Mouse (Mus musculus): ENCODE results near the gene Ogfod2. TPM values are rescaled to one million over a fixed set of nuclear protein-coding genes. Genes with fewer than 3 reads are reported as not detected.

The Ogfod2 gene
- total RNA-seq (2014; rRNA removed; ENCODE audit: low replicate concordance) (37.6 and 55.1 TPM in 2 replicates), polyA plus RNA-seq (2015; fragmentation: Nextera tagmentation; extraction: Ambion mirVana) (19.0 and 19.3 TPM in 2 replicates)

- peak within 1 kb of the TSS; percentile 88 for H3K27ac ChIP-seq (ENCODE audit: low read depth)
- ATAC-seq (ENCODE audit: insufficient read depth, low read depth): peak; percentile 96
- H3K9ac ChIP-seq (replicated peaks; ENCODE audit: low read depth, low read length): peak within 1 kb of the TSS; percentile 66
- WGBS: 2% methylated on average over 66 of the region's 66 CpGs
- 0 out of 2 replicates have a peak, but pooled peaks cover 9% of the 10 kb centered on the region for H3K36me3 ChIP-seq (replicated peaks; ENCODE audit: control insufficient read depth, insufficient read depth, low read length)
- peak within 1 kb of the TSS; percentile 89 for H3K4me3 ChIP-seq (ENCODE audit: low read depth, low read length)
- peaks cover 20% of the 10 kb centered on the region for H3K4me1 ChIP-seq (ENCODE audit: control insufficient read depth, insufficient read depth)
- peak within 1 kb of the TSS; percentile 93 for H3K4me2 ChIP-seq (ENCODE audit: low read depth, low read length)
- H3K27me3 ChIP-seq (ENCODE audit: control insufficient read depth, insufficient read depth, low read length): no peaks in the 10 kb centered on the region
- peak; percentile 43 for TF ChIP-seq CTCF (IDR thresholded peaks at IDR 0.05; ENCODE audit: low read depth)
- TF ChIP-seq EP300 (IDR thresholded peaks at IDR 0.05; ENCODE audit: low read depth): peak; percentile 61; the same call in 1 of the 2 replicates
- no peaks in the 10 kb centered on the region for H3K9me3 ChIP-seq (replicated peaks; ENCODE audit: control insufficient read depth, low read length)
- DNase-seq (ENCODE audit: low spot score): peak; percentile 99
Measured at GRCm38 (mm10) chr5:124111742-124112497, at the start of gene Ogfod2. Gene Ogfod2, plus strand, starts transcription at chr5:124112297.

DNA sequence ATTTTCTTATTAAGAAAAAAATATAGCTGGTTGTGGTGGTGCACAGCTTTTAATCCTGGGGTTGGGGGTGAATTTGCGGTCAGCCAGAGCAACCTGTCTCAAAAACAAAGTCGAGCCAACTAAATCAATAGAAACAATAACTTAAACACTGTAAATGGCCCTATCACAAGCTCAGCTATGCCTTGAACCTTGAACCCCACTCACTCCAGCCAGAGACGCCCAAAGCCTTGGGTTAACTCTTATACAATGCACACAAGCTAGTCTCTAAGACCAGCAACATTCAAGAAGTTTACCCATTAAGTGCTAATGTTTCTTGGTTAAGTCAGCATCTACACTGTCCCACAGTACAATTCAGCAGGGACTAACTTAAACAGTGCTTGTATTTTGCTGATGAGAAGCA lies 42.4 kb upstream of the Ogfod2 start:
- DNase-seq (ENCODE audit: low spot score) (no peak), ATAC-seq (ENCODE audit: insufficient read depth, low read depth) (no peak)
- 89% methylated on average over 3 of the region's 3 CpGs for WGBS
- H3K27ac ChIP-seq (ENCODE audit: low read depth): no peak overlapping the region
- no peak for TF ChIP-seq EP300 (IDR thresholded peaks at IDR 0.05; ENCODE audit: low read depth)
- no peak for TF ChIP-seq CTCF (IDR thresholded peaks at IDR 0.05; ENCODE audit: low read depth)
- no peak overlapping the region for H3K4me2 ChIP-seq (ENCODE audit: low read depth, low read length)
- H3K9me3 ChIP-seq (replicated peaks; ENCODE audit: control insufficient read depth, low read length): no peaks in the 10 kb centered on the region
- H3K36me3 ChIP-seq (replicated peaks; ENCODE audit: control insufficient read depth, insufficient read depth, low read length): no peaks in the 10 kb centered on the region
- no peak overlapping the region for H3K4me3 ChIP-seq (ENCODE audit: low read depth, low read length)
- H3K9ac ChIP-seq (replicated peaks; ENCODE audit: low read depth, low read length): no peak overlapping the region
- no peaks in the 10 kb centered on the region for H3K27me3 ChIP-seq (ENCODE audit: control insufficient read depth, insufficient read depth, low read length)
- peaks cover 6% of the 10 kb centered on the region for H3K4me1 ChIP-seq (ENCODE audit: control insufficient read depth, insufficient read depth)

- H3K27ac ChIP-seq (ENCODE audit: low read depth): peak overlapping the region; percentile 46; the same call in 1 of the 2 replicates
- WGBS: 49% methylated on average over 9 of the region's 9 CpGs
- peaks cover 6% of the 10 kb centered on the region for H3K4me1 ChIP-seq (ENCODE audit: control insufficient read depth, insufficient read depth)
- no peak for TF ChIP-seq EP300 (IDR thresholded peaks at IDR 0.05; ENCODE audit: low read depth)
- H3K9me3 ChIP-seq (replicated peaks; ENCODE audit: control insufficient read depth, low read length): no peaks in the 10 kb centered on the region
- no peak overlapping the region for H3K4me2 ChIP-seq (ENCODE audit: low read depth, low read length)
- H3K9ac ChIP-seq (replicated peaks; ENCODE audit: low read depth, low read length): no peak overlapping the region
- no peaks in the 10 kb centered on the region for H3K36me3 ChIP-seq (replicated peaks; ENCODE audit: control insufficient read depth, insufficient read depth, low read length)
- H3K27me3 ChIP-seq (ENCODE audit: control insufficient read depth, insufficient read depth, low read length): no peaks in the 10 kb centered on the region
- no peak for DNase-seq (ENCODE audit: low spot score)
- no peak overlapping the region for H3K4me3 ChIP-seq (ENCODE audit: low read depth, low read length)
- no peak for ATAC-seq (ENCODE audit: insufficient read depth, low read depth)
Measured at GRCm38 (mm10) chr5:124073682-124074081, 38.4 kb upstream of the Ogfod2 start.

DNA sequence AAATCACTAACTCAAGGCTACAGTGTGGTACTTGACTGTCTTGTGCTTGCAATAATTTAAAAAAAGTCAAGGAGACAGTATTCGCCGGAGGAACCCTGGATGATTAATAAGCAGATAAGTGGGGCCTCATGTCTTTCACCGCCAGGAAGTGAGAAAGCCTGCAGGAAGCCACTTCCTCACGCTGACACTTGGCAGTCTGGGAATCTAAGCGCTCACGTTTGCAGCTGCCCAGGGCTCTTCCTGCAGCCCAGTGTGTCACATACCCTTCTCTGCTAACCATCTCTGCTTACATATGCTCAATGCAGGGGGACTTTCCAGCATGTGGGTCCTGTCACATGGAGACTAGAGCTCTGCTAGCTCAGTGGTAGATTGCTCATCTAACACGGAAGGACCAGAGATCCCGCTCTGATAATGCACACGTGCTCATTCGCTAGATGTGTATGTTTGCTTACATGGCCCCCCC lies 37.2 kb upstream of the Ogfod2 start:
- H3K4me2 ChIP-seq (ENCODE audit: low read depth, low read length): no peak overlapping the region
- no peaks in the 10 kb centered on the region for H3K9me3 ChIP-seq (replicated peaks; ENCODE audit: control insufficient read depth, low read length)
- no peaks in the 10 kb centered on the region for H3K36me3 ChIP-seq (replicated peaks; ENCODE audit: control insufficient read depth, insufficient read depth, low read length)
- 48% methylated on average over 10 of the region's 10 CpGs for WGBS
- ATAC-seq (ENCODE audit: insufficient read depth, low read depth) (no peak), DNase-seq (ENCODE audit: low spot score) (no peak)
- no peaks in the 10 kb centered on the region for H3K27me3 ChIP-seq (ENCODE audit: control insufficient read depth, insufficient read depth, low read length)
- peaks cover 14% of the 10 kb centered on the region for H3K4me1 ChIP-seq (ENCODE audit: control insufficient read depth, insufficient read depth)
- H3K27ac ChIP-seq (ENCODE audit: low read depth): no peak overlapping the region; the same call in 1 of the 2 replicates
- TF ChIP-seq EP300 (IDR thresholded peaks at IDR 0.05; ENCODE audit: low read depth) (no peak), CTCF (IDR thresholded peaks at IDR 0.05; ENCODE audit: low read depth) (no peak)
- no peak overlapping the region for H3K4me3 ChIP-seq (ENCODE audit: low read depth, low read length)
- H3K9ac ChIP-seq (replicated peaks; ENCODE audit: low read depth, low read length): no peak overlapping the region

- H3K4me2 ChIP-seq (ENCODE audit: low read depth, low read length): no peak overlapping the region
- no peak overlapping the region for H3K9ac ChIP-seq (replicated peaks; ENCODE audit: low read depth, low read length)
- TF ChIP-seq CTCF (IDR thresholded peaks at IDR 0.05; ENCODE audit: low read depth): no peak
- TF ChIP-seq EP300 (IDR thresholded peaks at IDR 0.05; ENCODE audit: low read depth): no peak
- H3K4me1 ChIP-seq (ENCODE audit: control insufficient read depth, insufficient read depth): peaks cover 14% of the 10 kb centered on the region
- no peak overlapping the region for H3K27ac ChIP-seq (ENCODE audit: low read depth)
- H3K9me3 ChIP-seq (replicated peaks; ENCODE audit: control insufficient read depth, low read length): no peaks in the 10 kb centered on the region
- H3K36me3 ChIP-seq (replicated peaks; ENCODE audit: control insufficient read depth, insufficient read depth, low read length): no peaks in the 10 kb centered on the region
- no peak for ATAC-seq (ENCODE audit: insufficient read depth, low read depth)
- DNase-seq (ENCODE audit: low spot score): no peak
- WGBS: 63% methylated on average over 9 of the region's 9 CpGs
- H3K27me3 ChIP-seq (ENCODE audit: control insufficient read depth, insufficient read depth, low read length): no peaks in the 10 kb centered on the region
- H3K4me3 ChIP-seq (ENCODE audit: low read depth, low read length): no peak overlapping the region
Measured at GRCm38 (mm10) chr5:124075716-124076115, 36.4 kb upstream of the Ogfod2 start.
